Mouse (Mus musculus): ENCODE measurements around the gene Gm5127.

Gm5127 gene

GRCm38 (mm10) chrX:106582886-106583285 lies at the start of gene Gm5127:
Gm5127 (plus strand) TSS chrX:106583186.
- DNase-seq (ENCODE audit: low spot score in 2 of 2), result no peak

- no peak for DNase-seq (ENCODE audit: low spot score in 2 of 2)
Measured at GRCm38 (mm10) chrX:106536359-106536758, 46.6 kb upstream of the Gm5127 start.

- no peak for DNase-seq (ENCODE audit: low spot score in 2 of 2)
Measured at GRCm38 (mm10) chrX:106555457-106555856, 27.5 kb upstream of the Gm5127 start.

- DNase-seq (ENCODE audit: low spot score in 2 of 2), result no peak
Measured at GRCm38 (mm10) chrX:106578966-106579365, 4.0 kb upstream of the Gm5127 start.

GRCm38 (mm10) chrX:106580410-106580809 lies 2.6 kb upstream of the Gm5127 start:
- DNase-seq (ENCODE audit: low spot score in 2 of 2), result no peak

GRCm38 (mm10) chrX:106582197-106582596 lies 789 bp upstream of the Gm5127 start:
- no peak for DNase-seq (ENCODE audit: low spot score in 2 of 2)

GRCm38 (mm10) chrX:106593914-106594313 lies 10.9 kb downstream of the Gm5127 start:
- DNase-seq (ENCODE audit: low spot score in 2 of 2), result no peak

GRCm38 (mm10) chrX:106595904-106596303 lies 12.9 kb downstream of the Gm5127 start:
- DNase-seq (ENCODE audit: low spot score in 2 of 2), result peak in 1 of 2 experiments; percentile 14

GRCm38 (mm10) chrX:106602574-106603258 lies 19.7 kb downstream of the Gm5127 start:
- DNase-seq (ENCODE audit: low spot score in 2 of 2), result no peak

- DNase-seq (ENCODE audit: low spot score in 2 of 2), result no peak
Measured at GRCm38 (mm10) chrX:106603386-106603785, 20.4 kb downstream of the Gm5127 start, which contains the start of gene Cysltr1. Cysltr1 (minus strand) TSS chrX:106603679.

GRCm38 (mm10) chrX:106622512-106622911 lies 39.5 kb downstream of the Gm5127 start:
- DNase-seq (ENCODE audit: low spot score in 2 of 2), result no peak

- no peak for DNase-seq (ENCODE audit: low spot score in 2 of 2)
Measured at GRCm38 (mm10) chrX:106623667-106624066, 40.7 kb downstream of the Gm5127 start.

- no peak for DNase-seq (ENCODE audit: low spot score in 2 of 2)
Measured at GRCm38 (mm10) chrX:106628514-106628913, 45.5 kb downstream of the Gm5127 start.

- no peak for DNase-seq (ENCODE audit: low spot score in 2 of 2)
Measured at GRCm38 (mm10) chrX:106633543-106633942, 50.6 kb downstream of the Gm5127 start.

GRCm38 (mm10) chrX:106634799-106635541 lies 52.0 kb downstream of the Gm5127 start:
- DNase-seq (ENCODE audit: low spot score in 2 of 2), result no peak

GRCm38 (mm10) chrX:106662101-106662500 lies 79.1 kb downstream of the Gm5127 start:
- no peak for DNase-seq (ENCODE audit: low spot score in 2 of 2)

- DNase-seq (ENCODE audit: low spot score in 2 of 2), result no peak
Measured at GRCm38 (mm10) chrX:106704590-106704989, 121.6 kb downstream of the Gm5127 start.

GRCm38 (mm10) chrX:106717160-106717559 lies 134.2 kb downstream of the Gm5127 start:
- no peak for DNase-seq (ENCODE audit: low spot score in 2 of 2)

GRCm38 (mm10) chrX:106742241-106742640 lies 159.3 kb downstream of the Gm5127 start:
- DNase-seq (ENCODE audit: low spot score in 2 of 2), result no peak

GRCm38 (mm10) chrX:106755272-106755671 lies 172.3 kb downstream of the Gm5127 start:
- DNase-seq (ENCODE audit: low spot score in 2 of 2), result no peak

All from right cerebral cortex, postnatal 10 days (tissue).